ENCODE assay signal across 22 mouse cellular contexts in the genomic region with DNA sequence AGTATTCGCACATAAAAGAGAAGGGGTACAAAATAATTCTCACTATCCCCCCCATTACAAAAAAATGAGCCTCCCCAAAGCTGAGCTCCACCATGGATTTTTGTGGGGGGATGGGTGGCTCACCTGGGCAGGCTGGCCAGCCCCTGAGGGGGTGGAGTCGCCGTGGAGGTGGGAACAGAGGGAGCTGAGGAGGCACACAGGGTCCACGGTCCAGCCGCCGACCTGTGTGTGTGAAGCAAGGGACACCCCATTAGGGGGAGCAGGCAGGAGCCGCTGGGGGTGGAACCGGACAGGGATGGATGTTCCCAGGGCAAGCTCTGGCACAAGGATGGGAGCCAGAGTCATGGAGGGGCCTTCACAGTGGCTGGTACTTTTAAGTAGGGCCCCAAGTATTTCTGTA. TPM values are rescaled to one million over a fixed set of nuclear protein-coding genes. Genes with fewer than 3 reads are reported as not detected.
"Had no signal": no experiment of that assay in that cellular context is flagged by ENCODE, and none has a peak within 500 bp of the region (broad histone marks: within the 10 kb centered on the region; RNA-seq: fewer than 3 reads in every experiment).

No protein-coding gene starts in this region.

- H3K36me3 ChIP-seq: midbrain, embryonic 13.5 days; midbrain, embryonic 15.5 days; neural tube, embryonic 13.5 days; neural tube, embryonic 15.5 days had no signal

- DNase-seq: lung, adult 18-20 months; lung, embryonic 14.5 days; lung, postnatal 10 days; lung, postnatal 4 days; retina, postnatal 1 day; right cerebral cortex, adult 18-20 months; right cerebral cortex, postnatal 25 days; right cerebral cortex, postnatal 4 days; spleen, adult 18-20 months; thymus, adult 18-20 months; thymus, postnatal 14 days; thymus, postnatal 36 days had no signal

- H3K27ac ChIP-seq: midbrain, embryonic 13.5 days; midbrain, embryonic 15.5 days; neural tube, embryonic 13.5 days; neural tube, embryonic 15.5 days had no signal

- H3K4me3 ChIP-seq: midbrain, embryonic 13.5 days; midbrain, embryonic 15.5 days; myocyte; neural tube, embryonic 13.5 days; neural tube, embryonic 15.5 days had no signal

- H3K9me3 ChIP-seq: midbrain, embryonic 13.5 days; midbrain, embryonic 15.5 days; neural tube, embryonic 13.5 days; neural tube, embryonic 15.5 days had no signal

RNA-seq across cellular contexts. Expression of a gene that starts 27.2 kb away (rescaled TPM):
- total RNA-seq: megakaryocyte, adult 5-6 weeks; megakaryocyte-erythroid progenitor cell, adult 5-6 weeks had no signal
- polyA plus RNA-seq: myocyte had no signal

RNA-seq across cellular contexts. Expression of a gene that starts 48.6 kb away (rescaled TPM):
- total RNA-seq: megakaryocyte, adult 5-6 weeks; megakaryocyte-erythroid progenitor cell, adult 5-6 weeks had no signal
- polyA plus RNA-seq: midbrain, embryonic 11.5 days; neural tube, embryonic 11.5 days; small intestine, adult 2 months had no signal
